Mouse (Mus musculus) olfactory bulb, adult 2 months (tissue): ENCODE results near the gene Ptpn1.

Experiments used
- CTCF ChIP-seq: fragments of 200-500 bp; IDR thresholded peaks from 2 replicates; pipeline ENCODE4 v1.5.1; 2012; ENCODE audit warnings: low read depth, mild to moderate bottlenecking, low read length, moderate library complexity; ENCODE audit not compliant: insufficient read depth
- POLR2A ChIP-seq: fragments of 200-500 bp; IDR thresholded peaks from 2 replicates; pipeline ENCODE4 v1.6.1; 2012; ENCODE audit warnings: mild to moderate bottlenecking, low read depth, low read length, moderate library complexity; ENCODE audit not compliant: insufficient read depth

GRCm38 (mm10) chr2:167899989-167900421, 31.9 kb upstream of the Ptpn1 start:
- TF ChIP-seq CTCF (no peak), POLR2A (no peak)
